Mouse (Mus musculus): Measurements from ENCODE around the gene Pes1.
A peak's percentile ranks its signal among the peaks of the same experiment; 100 is the strongest.
"Not testable (repeated sequence)": the region's sequence is repeated elsewhere in the genome, so short reads cannot be mapped to it uniquely, and the experiment has no call there.

Gene Pes1

DNA sequence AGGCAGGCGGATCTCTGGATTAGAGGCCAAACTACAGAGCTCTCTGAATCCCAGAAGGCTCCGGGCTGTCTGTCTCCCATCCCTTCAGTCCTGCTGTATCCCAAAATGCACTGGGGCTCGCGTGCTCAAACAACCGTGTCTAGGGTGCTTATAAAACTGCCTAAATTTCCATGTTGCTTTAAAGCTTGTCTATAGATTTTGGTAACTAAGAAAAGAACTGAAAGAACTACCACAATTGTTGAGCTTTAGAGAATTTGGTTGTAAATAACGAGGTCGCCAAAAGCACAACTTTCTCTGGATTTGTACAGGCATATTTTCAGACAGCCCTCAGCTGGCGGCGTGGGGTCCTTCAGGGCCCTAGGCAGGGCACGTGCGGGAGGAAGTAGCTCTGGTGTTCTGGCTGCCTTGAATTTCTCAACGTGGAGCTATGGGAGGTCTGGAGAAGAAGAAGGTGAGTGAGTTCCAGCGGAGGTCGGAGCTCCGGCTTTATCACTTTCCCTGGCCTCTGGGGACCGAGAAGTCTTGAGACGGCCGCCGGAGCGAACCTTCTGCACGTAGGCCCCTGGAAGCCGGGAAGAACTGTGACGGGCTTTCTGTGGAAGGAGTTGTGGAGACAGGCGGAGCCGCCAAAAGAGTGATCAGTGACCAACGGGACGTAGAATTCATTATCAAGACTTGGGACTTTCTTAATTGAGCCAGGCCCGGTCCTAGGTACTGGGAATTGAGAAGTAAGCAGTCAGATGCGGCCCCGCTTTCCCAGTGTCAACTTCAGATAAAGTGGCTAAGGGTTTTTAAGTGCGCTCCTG, at the start of gene Pes1:
Gene Pes1 (plus strand): TSS at position 366 of the 806 bp plus-strand sequence.
- peak; percentile 90 for DNase-seq (ENCODE audit: low spot score)

DNA sequence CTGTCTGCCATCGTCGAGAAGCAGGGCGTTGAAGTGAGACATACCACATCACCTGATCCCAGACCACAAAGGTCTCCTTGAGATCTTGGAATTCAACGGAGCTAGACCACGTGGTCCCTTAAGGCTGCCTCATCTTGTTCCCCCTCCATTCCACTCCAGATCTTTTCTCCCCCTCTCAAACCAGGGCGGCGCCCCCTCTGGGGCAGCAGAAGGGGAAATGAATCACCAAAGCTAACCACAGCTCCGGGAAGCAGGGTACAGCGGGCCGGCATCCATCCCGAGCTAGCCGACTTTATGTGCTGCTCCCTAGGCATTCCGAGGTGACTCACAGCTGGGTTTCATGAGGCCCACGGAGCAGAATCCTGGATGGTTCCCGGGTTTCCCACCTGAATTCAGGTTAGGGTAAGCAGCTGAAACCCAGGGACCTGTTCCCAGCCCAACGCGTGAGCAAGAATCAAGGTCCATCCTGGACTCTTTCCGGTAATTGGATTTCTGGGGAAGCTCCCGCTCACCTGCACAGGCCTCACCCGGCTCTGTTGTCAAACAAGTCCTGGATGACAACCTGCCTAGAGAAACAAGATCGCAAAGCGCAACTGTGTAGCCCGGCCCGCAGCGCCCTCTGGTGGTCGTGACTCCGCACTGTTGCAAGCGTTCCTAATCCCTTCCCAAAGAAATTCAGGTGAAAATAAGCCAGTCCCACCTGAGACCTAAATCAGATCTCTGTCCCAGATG, 49.5 kb upstream of the Pes1 start, which contains the start of gene Slc35e4:
Gene Slc35e4 (minus strand): TSS at position 556 of the 732 bp plus-strand sequence.
- peak; percentile 93 for DNase-seq (ENCODE audit: low spot score)

DNA sequence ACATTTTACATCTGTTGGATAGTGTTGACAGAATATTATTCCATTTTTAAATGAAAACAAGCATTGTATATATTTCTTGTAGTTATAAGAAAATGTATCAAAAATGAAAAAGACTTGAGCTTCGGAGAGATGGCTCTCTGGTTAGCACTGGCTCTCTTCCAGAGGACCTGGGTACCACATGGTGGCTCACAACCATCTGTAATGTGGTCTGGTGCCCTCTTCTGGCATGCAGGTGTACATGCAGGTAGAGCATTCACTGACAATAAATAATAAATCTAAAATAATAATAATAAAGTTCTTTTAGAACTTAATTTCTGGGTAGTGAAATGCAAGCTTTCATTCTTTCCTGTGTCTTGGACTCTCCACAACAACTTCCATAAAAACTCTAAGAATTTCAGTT, 45.0 kb upstream of the Pes1 start:
- peak; percentile 50 for DNase-seq (ENCODE audit: low spot score)

DNA sequence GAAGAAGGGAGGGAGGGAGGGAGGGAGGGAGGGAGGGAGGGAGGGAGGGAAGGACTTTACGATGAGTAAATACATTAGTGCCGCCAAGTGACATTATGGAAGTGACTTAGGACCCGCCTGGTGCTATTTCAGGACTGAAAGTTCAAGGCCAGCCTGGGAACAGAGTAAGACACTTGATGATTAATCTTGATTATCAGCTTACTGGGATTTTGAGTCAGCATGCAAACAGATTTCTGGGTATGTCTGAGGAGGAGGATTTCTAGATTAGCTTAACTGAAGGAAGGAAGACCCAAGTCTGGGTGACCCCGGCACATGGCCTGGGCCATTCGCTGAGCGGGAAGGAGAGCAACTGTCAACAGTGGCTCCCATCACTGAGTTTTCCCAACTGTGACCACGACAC, 43.3 kb upstream of the Pes1 start:
- DNase-seq (ENCODE audit: low spot score): no peak

DNA sequence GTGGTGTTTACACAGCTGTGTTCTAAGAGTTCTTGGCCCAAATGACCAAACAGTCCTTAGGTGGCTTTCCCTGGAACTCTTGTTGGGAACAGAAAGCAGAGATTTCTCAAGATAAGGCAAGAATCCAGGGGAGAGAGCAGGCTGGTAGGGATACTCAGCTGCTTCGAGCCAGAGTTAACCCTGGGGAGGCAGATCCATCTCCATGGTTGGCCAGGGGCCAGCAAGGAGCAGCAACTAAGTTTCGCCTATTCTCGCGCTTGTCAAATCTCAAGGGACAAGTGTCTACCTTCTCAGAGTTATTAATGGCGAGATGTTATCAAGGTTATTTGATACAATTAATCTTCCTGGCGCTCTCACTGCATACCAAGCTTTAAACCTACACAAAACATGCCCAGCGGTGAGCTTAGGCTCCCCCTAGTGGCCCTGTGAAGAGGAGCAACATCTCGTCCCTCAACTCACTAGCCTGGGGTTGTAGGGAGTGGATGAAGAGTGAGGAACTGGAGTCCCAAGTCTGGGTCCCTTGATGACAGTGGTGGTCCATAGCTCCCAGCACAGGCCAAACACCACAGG, 42.4 kb upstream of the Pes1 start:
- peak; percentile 78 for DNase-seq (ENCODE audit: low spot score)

DNA sequence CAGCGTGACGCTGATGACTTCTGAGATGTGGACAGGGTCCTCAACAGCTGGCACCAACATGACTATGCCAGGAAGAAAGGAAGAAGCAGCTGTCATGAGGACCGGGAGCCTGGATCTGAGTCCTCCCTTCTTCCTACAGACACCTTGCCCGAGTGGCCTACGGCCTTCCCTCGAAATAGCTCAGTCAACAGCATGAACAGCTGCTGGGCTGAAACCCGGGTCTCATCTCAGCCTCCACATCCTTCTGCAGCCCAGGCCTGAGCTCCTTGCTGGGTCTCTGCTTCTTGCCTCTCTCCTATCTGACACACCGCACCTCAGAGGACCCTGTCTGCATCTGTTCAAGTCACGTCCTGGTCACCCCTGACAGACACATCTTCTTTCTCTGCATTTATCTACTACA, 41.7 kb upstream of the Pes1 start:
- DNase-seq (ENCODE audit: low spot score): no peak

- DNase-seq (ENCODE audit: low spot score): no peak
Measured at GRCm38 (mm10) chr11:3922731-3923130, 41.0 kb upstream of the Pes1 start.

- no peak for DNase-seq (ENCODE audit: low spot score)
Measured at GRCm38 (mm10) chr11:3925916-3926315, 37.9 kb upstream of the Pes1 start.

DNA sequence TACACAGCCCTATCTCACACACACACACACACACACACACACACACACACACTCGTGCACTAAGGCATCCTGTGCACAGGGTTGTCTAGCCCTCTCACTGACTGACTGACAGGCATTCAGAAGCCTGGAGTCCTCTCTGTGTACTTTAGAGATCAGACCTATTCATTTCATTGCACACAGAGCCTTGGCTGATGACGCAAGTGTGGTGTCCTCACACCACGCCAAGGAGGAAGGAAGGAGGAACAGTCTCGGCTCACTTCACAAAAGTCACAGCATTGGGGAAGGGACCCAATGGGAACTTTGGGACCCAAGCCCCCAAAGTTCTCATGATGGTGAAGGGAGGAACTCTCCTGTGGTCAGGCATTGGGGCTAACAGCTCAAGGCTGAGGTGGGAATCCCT, 33.8 kb upstream of the Pes1 start:
- DNase-seq (ENCODE audit: low spot score): no peak

DNA sequence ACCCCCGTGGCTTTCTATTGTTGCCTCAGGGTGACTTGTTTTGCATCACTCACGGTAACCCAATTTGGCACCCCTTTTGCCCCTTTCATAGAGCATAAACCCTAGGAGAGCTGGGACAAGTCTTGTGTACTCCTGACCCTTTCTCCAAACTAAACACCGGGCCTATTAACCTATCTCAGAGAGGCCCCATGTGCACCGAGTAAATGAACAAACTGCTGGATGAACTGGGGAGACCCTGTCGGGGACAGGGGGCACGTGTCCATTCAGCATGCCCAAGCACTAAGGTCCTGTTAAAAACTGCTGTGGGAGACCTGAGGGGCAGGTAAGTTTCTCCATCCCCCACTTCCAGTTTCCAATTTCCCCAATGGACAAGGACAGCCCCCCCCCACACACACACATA, 32.8 kb upstream of the Pes1 start:
- no peak for DNase-seq (ENCODE audit: low spot score)

GRCm38 (mm10) chr11:3931511-3932211, 32.1 kb upstream of the Pes1 start, which contains the start of gene Tcn2:
Gene Tcn2, minus strand, starts transcription at chr11:3932159.
- peak; percentile 88 for DNase-seq (ENCODE audit: low spot score)

GRCm38 (mm10) chr11:3933756-3934285, 30.0 kb upstream of the Pes1 start:
- no peak for DNase-seq (ENCODE audit: low spot score)

DNA sequence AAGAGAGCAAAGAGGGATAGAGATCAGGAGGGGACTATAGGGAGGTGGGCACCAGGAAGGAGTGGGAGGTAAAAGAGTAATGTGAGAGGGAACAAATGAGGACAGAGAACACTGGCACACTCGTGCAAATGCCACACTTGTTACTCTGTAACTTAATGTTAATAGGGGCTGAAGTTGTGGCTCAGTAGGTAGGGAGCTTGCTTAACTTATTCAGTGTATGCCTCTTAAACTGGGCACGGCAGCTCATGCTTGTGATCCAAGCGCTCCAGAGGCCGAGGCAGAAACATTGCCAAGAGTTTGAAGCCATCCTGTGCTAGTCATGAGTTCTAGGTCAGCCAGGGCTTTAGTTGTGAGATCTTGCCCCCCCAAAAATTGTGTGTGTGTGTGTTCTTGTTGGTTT, 28.6 kb upstream of the Pes1 start:
- no peak for DNase-seq (ENCODE audit: low spot score)

GRCm38 (mm10) chr11:3936318-3936717, 27.5 kb upstream of the Pes1 start:
- DNase-seq (ENCODE audit: low spot score): no peak

DNA sequence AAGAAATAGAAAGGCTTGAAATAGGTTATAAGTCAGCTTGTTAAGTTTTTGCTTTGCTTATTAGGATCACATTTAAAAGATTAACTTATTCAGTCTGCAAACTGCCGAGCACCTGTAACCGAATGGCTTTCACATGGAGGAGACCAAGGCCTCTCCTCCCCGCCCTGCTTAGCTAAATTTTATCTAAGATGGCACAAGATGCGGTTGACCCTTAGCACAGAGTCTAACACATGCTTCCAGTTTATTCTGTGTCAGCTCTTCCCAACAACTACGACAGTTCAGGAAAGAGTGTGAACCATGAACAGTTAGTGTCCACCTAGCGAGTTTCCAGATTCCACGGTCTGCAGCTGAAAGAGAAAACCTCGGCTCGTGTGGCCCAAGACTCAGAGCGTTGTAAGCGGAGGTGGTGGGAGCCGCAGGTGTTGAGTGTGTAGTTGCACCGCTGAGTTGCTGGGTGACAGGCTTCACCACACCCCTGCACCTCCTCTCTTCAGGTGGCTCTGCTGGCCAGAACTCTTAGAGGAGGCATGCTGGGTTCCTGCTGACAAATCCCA, 26.4 kb upstream of the Pes1 start:
- DNase-seq (ENCODE audit: low spot score): no peak

DNA sequence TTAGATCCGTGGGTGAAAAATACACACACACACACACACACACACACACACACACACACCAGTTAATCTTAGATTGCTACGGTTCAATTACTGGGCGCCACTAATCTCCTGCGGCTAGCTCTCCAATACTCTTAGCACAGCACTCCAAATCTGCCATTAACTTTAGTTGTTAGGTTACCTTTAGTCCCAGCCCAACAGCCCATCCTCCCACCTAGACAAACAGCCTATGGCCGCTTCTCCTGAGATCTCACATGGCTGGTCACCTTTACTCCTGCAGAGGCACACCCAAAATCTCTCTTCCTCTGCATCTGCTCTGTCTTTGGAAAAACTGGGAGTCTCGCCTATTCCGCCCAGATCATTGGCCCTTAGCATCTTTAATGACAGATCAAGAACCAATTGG, 22.4 kb upstream of the Pes1 start:
- no peak for DNase-seq (ENCODE audit: low spot score)

DNA sequence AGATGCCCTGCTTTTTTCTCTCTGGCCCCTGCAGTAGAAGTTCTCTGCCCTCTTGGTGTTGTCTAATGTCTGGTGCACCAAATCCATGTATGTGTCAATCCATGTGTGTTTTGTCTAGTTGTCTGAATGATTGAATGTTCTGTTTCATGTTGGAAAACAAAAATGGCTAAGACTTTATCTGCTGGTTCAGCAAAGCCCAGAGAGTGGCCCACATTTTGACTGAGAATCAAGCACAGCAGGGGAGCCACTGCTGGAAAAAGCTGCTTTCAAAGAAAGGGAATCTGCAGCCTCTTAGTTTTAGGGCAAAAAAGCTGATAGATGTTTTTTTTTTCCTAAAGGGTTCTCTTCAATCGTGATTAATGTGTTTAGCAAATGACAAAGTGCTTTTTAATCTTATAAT, 17.4 kb upstream of the Pes1 start:
- no peak for DNase-seq (ENCODE audit: low spot score)

DNA sequence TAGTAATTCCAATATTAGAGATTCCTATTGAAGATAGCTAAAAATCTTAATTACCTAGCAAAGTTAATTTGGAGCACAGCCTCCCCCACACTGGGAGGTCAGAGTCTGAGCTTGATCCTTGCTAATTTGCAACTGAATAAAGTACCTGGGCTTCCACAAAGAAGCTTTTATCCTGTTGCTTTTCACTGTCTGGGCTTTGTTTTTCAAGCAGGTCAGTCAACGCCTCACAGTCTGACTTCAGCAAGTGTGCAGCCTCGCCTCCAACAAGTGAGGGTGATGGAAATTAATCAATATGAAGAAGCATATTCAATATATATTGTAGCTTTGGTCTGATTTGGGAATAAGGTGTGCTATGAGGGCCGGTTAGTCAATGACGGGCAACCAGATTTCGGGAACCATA, 8.9 kb upstream of the Pes1 start:
- not testable (repeated sequence) for DNase-seq (ENCODE audit: low spot score)

DNA sequence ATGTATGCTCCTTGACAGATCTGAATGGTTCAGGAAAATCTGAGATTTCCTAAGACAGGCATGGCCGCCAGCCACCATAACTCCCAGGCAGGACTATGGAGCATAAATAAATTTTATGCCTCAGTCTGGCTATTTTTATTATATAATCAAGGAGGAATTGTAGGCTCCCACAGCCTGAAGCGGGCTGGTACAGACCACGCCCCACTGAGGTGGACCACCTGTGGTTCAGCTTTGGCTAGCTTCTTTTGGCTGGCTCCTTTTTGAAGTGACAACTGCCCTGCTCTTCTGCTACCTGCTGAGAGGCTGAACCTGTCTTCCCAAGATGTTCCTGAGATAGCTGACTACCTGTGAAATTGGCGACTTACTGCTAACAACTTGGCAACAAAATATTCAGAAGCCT, 8.4 kb upstream of the Pes1 start:
- DNase-seq (ENCODE audit: low spot score): not testable (repeated sequence)

GRCm38 (mm10) chr11:3960901-3961300, 2.9 kb upstream of the Pes1 start:
- no peak for DNase-seq (ENCODE audit: low spot score)

DNA sequence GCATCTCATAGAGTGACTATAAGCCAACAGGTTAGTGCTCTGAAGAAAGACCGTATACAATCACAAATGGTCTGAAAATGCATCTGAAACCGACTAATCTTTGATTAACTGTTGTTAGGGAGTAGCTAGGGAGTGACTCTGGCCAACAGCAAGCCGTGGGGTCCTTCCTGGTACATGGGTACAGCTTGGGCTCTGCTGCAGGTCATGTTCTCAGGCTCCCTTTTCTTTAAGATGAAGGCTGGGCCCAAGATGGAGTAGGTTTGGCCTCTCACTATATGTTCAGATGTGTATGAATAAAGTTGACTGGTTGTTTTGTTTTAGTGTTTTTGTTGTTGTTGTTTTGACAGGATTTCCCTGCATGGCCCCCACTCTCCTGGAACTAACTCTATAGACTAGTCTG, 2.0 kb upstream of the Pes1 start:
- no peak for DNase-seq (ENCODE audit: low spot score)

DNA sequence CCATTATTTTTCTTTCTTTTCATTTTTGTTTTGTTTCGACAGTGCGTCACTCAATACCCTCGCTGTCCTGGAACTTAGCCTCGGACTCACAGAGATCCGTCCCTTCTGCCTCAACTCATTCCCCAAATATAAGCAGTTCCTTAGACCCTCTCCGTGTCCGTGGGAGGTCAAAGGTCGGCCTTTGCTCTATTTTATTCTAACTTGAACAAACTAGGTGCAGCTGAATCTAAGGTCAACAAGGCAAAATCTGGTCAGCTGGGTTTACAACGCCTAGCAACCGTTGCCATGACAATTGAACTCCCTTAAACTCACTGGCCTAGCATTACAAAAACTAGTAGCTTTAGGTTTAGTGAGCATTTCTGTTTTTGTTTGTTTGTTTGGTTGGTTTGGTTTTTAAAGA, 620 bp upstream of the Pes1 start:
- DNase-seq (ENCODE audit: low spot score): no peak

Data from MN1 (cell line).